Mouse (Mus musculus): ENCODE measurements at regions not wholly inside any gene's neighbourhood (a gene's known extent, or its start where the extent isn't known, plus 50 kb on each side); places are given as distances from the start of the nearest gene placed in this dataset.

DNA sequence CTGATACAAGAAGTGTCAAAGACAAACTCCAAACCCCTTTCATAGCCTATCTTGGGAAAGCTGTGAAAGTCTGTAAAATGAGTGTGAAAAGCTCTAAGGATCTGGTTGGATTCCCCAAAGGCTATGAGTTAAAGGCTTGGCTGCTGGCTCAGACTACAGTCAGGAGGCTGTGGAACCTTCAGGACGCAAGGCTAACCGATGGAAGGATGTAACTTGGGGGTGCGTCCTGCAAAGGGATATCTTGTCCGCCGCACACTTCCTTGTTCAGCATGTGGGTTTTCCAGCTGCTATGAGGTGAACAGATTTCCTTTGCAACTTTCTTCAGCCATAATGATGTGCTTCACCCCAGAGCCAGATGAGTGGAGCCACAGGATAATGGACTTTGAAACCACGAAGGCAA is 240.3 kb upstream of the Dusp10 start:
- no peak overlapping the region for H3K27ac ChIP-seq (ENCODE audit: control insufficient read depth, insufficient read depth, low read depth, low read length, poor library complexity)
- WGBS, result 77% methylated on average over 6 of the region's 6 CpGs
- H3K4me1 ChIP-seq (ENCODE audit: control insufficient read depth, insufficient read depth, low read length), result no peaks in the 10 kb centered on the region; the same call in 1 of the 2 replicates
- no peak overlapping the region for H3K4me3 ChIP-seq (replicated peaks; ENCODE audit: control insufficient read depth, low read depth, low read length)
- TF ChIP-seq CTCF (IDR thresholded peaks at IDR 0.05; ENCODE audit: control insufficient read depth, insufficient read depth, low read length), result no peak
- no peak for TF ChIP-seq POLR2A (IDR thresholded peaks at IDR 0.05; ENCODE audit: borderline replicate concordance, control insufficient read depth, low read depth, low read length)

- Histone ChIP-seq H3K27ac (ENCODE audit: control insufficient read depth, insufficient read depth, low read depth, low read length, poor library complexity) (no peak overlapping the region), H3K4me3 (replicated peaks; ENCODE audit: control insufficient read depth, low read depth, low read length) (no peak overlapping the region), H3K4me1 (ENCODE audit: control insufficient read depth, insufficient read depth, low read length) (no peaks in the 10 kb centered on the region; the same call in 1 of the 2 replicates)
- TF ChIP-seq POLR2A (IDR thresholded peaks at IDR 0.05; ENCODE audit: borderline replicate concordance, control insufficient read depth, low read depth, low read length) (no peak), CTCF (IDR thresholded peaks at IDR 0.05; ENCODE audit: control insufficient read depth, insufficient read depth, low read length) (no peak)
- WGBS, result 90% methylated on average over 9 of the region's 9 CpGs
Measured at GRCm38 (mm10) chr1:183780180-183780579, 232.9 kb upstream of the Dusp10 start.

DNA sequence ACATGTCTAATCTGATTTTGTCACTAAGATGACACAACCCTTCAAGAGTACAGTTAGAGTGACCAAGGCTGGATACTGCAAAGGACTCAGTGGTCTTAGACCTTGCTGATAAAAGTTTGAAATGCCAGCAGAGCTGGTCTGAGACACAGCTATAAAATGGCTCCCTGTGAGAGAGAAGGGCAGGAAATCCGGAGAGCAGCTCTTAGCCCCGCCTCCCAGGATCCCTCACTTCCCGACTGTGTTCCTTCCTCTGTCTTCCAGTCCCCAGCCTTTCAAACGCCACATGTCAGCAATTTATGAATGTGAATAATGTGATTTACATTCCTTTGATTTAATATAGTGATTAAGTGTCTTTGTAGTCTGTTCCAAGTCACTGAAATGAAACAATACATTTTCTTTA is 232.3 kb upstream of the Dusp10 start:
- Histone ChIP-seq H3K4me3 (replicated peaks; ENCODE audit: control insufficient read depth, low read depth, low read length) (no peak overlapping the region), H3K4me1 (ENCODE audit: control insufficient read depth, insufficient read depth, low read length) (no peaks in the 10 kb centered on the region; the same call in 1 of the 2 replicates), H3K27ac (ENCODE audit: control insufficient read depth, insufficient read depth, low read depth, low read length, poor library complexity) (no peak overlapping the region)
- no peak for TF ChIP-seq CTCF (IDR thresholded peaks at IDR 0.05; ENCODE audit: control insufficient read depth, insufficient read depth, low read length)
- TF ChIP-seq POLR2A (IDR thresholded peaks at IDR 0.05; ENCODE audit: borderline replicate concordance, control insufficient read depth, low read depth, low read length), result no peak
- WGBS, result 44% methylated on average over 4 of the region's 4 CpGs

GRCm38 (mm10) chr1:183783440-183784130 is 229.5 kb upstream of the Dusp10 start:
- TF ChIP-seq CTCF (IDR thresholded peaks at IDR 0.05; ENCODE audit: control insufficient read depth, insufficient read depth, low read length) (no peak), POLR2A (IDR thresholded peaks at IDR 0.05; ENCODE audit: borderline replicate concordance, control insufficient read depth, low read depth, low read length) (no peak)

GRCm38 (mm10) chr1:183792230-183792813 is 220.8 kb upstream of the Dusp10 start:
- Histone ChIP-seq H3K4me3 (replicated peaks; ENCODE audit: control insufficient read depth, low read depth, low read length) (no peak overlapping the region), H3K4me1 (ENCODE audit: control insufficient read depth, insufficient read depth, low read length) (no peaks in the 10 kb centered on the region), H3K27ac (ENCODE audit: control insufficient read depth, insufficient read depth, low read depth, low read length, poor library complexity) (no peak overlapping the region)
- TF ChIP-seq CTCF (IDR thresholded peaks at IDR 0.05; ENCODE audit: control insufficient read depth, insufficient read depth, low read length), result no peak
- no peak for TF ChIP-seq POLR2A (IDR thresholded peaks at IDR 0.05; ENCODE audit: borderline replicate concordance, control insufficient read depth, low read depth, low read length)
- WGBS, result 84% methylated on average over 7 of the region's 7 CpGs

More at GRCm38 (mm10) chr1:183783440-183784130, 229.5 kb upstream of the Dusp10 start:
- no peak overlapping the region for H3K27ac ChIP-seq (ENCODE audit: control insufficient read depth, insufficient read depth, low read depth, low read length, poor library complexity)
- WGBS, result 80% methylated on average over 8 of the region's 8 CpGs
- H3K4me1 ChIP-seq (ENCODE audit: control insufficient read depth, insufficient read depth, low read length), result no peaks in the 10 kb centered on the region; the same call in 1 of the 2 replicates
- H3K4me3 ChIP-seq (replicated peaks; ENCODE audit: control insufficient read depth, low read depth, low read length), result no peak overlapping the region

GRCm38 (mm10) chr1:183793324-183793723 is 219.8 kb upstream of the Dusp10 start:
- Histone ChIP-seq H3K27ac (ENCODE audit: control insufficient read depth, insufficient read depth, low read depth, low read length, poor library complexity) (no peak overlapping the region), H3K4me3 (replicated peaks; ENCODE audit: control insufficient read depth, low read depth, low read length) (no peak overlapping the region), H3K4me1 (ENCODE audit: control insufficient read depth, insufficient read depth, low read length) (no peaks in the 10 kb centered on the region)
- TF ChIP-seq POLR2A (IDR thresholded peaks at IDR 0.05; ENCODE audit: borderline replicate concordance, control insufficient read depth, low read depth, low read length) (no peak), CTCF (IDR thresholded peaks at IDR 0.05; ENCODE audit: control insufficient read depth, insufficient read depth, low read length) (no peak)
- 85% methylated on average over 4 of the region's 4 CpGs for WGBS

- TF ChIP-seq CTCF (IDR thresholded peaks at IDR 0.05; ENCODE audit: control insufficient read depth, insufficient read depth, low read length) (no peak), POLR2A (IDR thresholded peaks at IDR 0.05; ENCODE audit: borderline replicate concordance, control insufficient read depth, low read depth, low read length) (no peak)
Measured at GRCm38 (mm10) chr1:183793913-183794445, 219.1 kb upstream of the Dusp10 start.

GRCm38 (mm10) chr1:183802351-183802750 is 210.8 kb upstream of the Dusp10 start:
- 23% methylated on average over 4 of the region's 4 CpGs for WGBS
- no peak overlapping the region for H3K27ac ChIP-seq (ENCODE audit: control insufficient read depth, insufficient read depth, low read depth, low read length, poor library complexity)
- no peak overlapping the region for H3K4me3 ChIP-seq (replicated peaks; ENCODE audit: control insufficient read depth, low read depth, low read length)
- H3K4me1 ChIP-seq (ENCODE audit: control insufficient read depth, insufficient read depth, low read length), result no peaks in the 10 kb centered on the region; the same call in 1 of the 2 replicates
- no peak for TF ChIP-seq POLR2A (IDR thresholded peaks at IDR 0.05; ENCODE audit: borderline replicate concordance, control insufficient read depth, low read depth, low read length)
- no peak for TF ChIP-seq CTCF (IDR thresholded peaks at IDR 0.05; ENCODE audit: control insufficient read depth, insufficient read depth, low read length)

More at GRCm38 (mm10) chr1:183793913-183794445, 219.1 kb upstream of the Dusp10 start:
- Histone ChIP-seq H3K27ac (ENCODE audit: control insufficient read depth, insufficient read depth, low read depth, low read length, poor library complexity) (no peak overlapping the region), H3K4me3 (replicated peaks; ENCODE audit: control insufficient read depth, low read depth, low read length) (no peak overlapping the region), H3K4me1 (ENCODE audit: control insufficient read depth, insufficient read depth, low read length) (no peaks in the 10 kb centered on the region)
- WGBS, result 69% methylated on average over 8 of the region's 8 CpGs
